Mouse (Mus musculus): ENCODE results near the gene Fkbp4.

The Fkbp4 gene

DNA sequence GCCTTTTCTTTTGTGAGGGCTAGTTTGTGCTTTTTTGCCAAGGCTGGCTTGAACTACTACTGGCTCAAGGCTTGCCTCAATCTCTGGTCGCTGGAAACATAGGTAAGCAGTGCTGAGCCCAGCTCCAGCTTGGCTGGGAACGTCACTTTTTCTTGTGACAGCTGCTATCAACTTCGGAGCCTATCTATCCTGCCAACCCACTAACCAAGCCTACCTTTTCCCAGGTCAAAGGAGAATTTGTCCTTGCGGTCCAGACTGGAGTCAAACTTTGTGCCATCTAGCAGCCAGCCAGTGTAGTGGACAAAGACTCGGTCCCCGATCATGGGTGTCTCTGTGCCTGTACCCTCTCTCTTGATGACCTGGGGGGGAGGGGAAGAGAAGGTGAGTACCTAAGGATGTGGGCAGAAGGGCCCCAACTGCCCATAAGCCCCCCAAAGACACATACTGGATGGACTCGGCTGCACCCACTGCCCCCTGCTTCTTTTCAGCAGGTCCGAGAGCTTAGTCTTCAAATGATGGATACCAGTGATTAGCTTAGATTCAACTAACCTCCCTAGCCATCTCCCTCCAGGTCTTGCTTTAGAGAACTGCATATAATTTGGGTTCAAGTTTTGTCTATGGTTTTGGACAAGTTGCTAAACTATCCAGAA is 2.0 kb downstream of the Fkbp4 start:
- DNase-seq (ENCODE audit: low spot score): no peak

DNA sequence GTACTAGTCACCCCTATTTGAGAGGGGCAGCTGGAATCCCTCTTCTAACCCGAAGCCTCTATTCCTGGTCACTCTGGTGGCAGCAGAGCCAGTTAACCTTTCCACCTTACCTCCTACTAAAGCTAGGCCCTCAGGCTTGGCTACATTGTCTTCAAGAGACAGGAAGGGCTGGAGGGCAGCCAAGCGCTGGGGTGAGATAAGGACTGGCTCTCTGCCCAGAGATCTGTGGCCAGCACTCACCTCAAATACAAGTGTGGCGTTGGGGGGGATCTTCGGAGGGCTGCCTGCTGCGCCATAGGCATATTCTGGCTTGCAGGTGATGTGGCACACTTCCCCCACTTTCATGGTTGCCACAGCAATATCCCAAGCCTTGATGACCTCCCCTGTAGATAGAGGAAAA is 3.0 kb downstream of the Fkbp4 start:
- DNase-seq (ENCODE audit: low spot score): peak; percentile 83

GRCm38 (mm10) chr6:128433566-128433965 is 4.9 kb downstream of the Fkbp4 start:
- DNase-seq (ENCODE audit: low spot score): no peak

GRCm38 (mm10) chr6:128432356-128432915 is 6.0 kb downstream of the Fkbp4 start:
- DNase-seq (ENCODE audit: low spot score): no peak

- DNase-seq (ENCODE audit: low spot score): no peak
These were observed 8.7 kb downstream of the Fkbp4 start for GRCm38 (mm10) chr6:128429826-128430225.

- DNase-seq (ENCODE audit: low spot score): no peak
These were observed 9.2 kb downstream of the Fkbp4 start for GRCm38 (mm10) chr6:128429300-128429699.

- DNase-seq (ENCODE audit: low spot score): no peak
These were observed 10.9 kb downstream of the Fkbp4 start for GRCm38 (mm10) chr6:128427571-128427970.

DNA sequence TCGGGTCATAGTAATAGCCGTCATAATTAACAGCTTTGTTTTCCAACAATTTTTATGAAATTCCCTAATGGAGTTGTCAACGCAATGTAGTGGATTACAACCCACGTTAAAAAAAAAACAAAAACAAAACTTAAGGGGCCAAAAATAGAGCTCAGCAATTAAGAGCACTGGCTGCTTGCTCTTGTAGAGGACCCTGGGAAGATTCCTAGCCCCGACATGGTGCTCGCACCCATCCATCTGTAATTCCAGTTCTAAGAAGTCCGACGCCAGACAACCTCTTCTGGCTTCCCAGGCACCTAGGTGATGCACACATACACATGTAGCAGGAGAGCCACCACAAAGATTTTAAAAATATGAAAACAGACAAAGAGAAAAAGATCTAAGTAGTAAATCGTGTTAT is 13.4 kb downstream of the Fkbp4 start:
- DNase-seq (ENCODE audit: low spot score): no peak

DNA sequence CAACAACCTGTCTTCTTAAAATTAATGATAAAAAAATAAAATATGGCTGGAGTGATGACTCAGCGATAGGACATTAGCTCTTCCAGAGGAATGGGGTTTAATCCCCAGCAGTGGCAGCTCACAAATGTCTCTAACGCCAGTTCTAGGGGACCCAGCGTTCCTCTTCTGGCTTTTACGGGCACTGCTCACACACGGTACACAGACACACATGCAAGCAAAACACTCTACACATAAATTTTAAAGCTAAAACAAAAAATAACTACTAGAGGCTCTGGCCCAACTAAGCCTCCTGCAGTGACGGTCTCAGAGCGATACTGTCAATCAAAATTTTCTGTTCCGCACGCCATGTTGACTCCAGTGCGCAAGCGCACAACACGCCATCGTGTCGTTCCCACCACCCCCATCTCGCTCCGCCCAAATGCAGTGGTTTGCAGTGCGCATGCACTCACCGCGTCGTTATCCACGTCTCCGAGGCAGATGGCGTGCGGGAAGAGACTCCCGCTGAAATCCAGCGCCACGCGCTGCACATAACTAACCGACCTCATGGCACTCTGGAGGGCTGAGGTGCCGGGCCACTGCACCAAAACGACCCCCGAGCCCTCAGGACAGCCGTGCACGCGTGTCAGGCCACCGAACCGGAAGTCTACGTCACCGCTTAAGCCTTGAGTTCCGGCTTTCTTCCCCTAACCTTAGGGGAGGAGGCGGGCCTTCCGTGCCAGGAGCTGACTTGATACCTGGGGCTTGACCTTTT is 14.0 kb downstream of the Fkbp4 start, which contains the start of gene Itfg2:
Gene Itfg2 (minus strand): TSS at position 663 of the 751 bp plus-strand sequence.
- DNase-seq (ENCODE audit: low spot score): peak; percentile 96

GRCm38 (mm10) chr6:128423496-128424268 is 14.8 kb downstream of the Fkbp4 start:
- DNase-seq (ENCODE audit: low spot score): no peak

- no peak for DNase-seq (ENCODE audit: low spot score)
These were observed 17.0 kb downstream of the Fkbp4 start for GRCm38 (mm10) chr6:128421480-128421879.

GRCm38 (mm10) chr6:128421036-128421435 is 17.4 kb downstream of the Fkbp4 start:
- no peak for DNase-seq (ENCODE audit: low spot score)

GRCm38 (mm10) chr6:128418076-128418475 is 20.4 kb downstream of the Fkbp4 start:
- DNase-seq (ENCODE audit: low spot score): no peak

- DNase-seq (ENCODE audit: low spot score): no peak
These were observed 22.3 kb downstream of the Fkbp4 start for GRCm38 (mm10) chr6:128416169-128416568.

- DNase-seq (ENCODE audit: low spot score): peak; percentile 79
These were observed 27.4 kb downstream of the Fkbp4 start for GRCm38 (mm10) chr6:128411115-128411514.

DNA sequence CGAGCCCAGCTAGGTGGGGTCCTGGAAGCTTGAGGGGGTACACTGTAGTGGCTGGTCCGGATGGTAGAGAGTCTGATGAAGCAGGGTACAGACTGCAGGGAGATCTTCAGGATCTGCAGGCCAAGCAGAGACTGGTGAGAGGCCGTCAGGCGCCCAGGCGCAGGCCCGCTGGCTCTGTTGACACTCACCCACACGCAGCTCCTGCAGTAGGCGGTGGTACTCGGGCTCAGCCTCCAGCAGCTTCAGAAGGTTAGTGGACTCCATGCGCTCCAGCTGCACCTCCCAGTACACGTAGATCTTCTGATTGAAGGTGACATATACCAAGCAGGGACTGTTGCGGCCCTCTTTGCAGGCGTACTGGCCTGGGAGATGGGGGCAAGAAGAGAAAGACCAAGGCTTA is 28.2 kb downstream of the Fkbp4 start:
- no peak for DNase-seq (ENCODE audit: low spot score)

DNA sequence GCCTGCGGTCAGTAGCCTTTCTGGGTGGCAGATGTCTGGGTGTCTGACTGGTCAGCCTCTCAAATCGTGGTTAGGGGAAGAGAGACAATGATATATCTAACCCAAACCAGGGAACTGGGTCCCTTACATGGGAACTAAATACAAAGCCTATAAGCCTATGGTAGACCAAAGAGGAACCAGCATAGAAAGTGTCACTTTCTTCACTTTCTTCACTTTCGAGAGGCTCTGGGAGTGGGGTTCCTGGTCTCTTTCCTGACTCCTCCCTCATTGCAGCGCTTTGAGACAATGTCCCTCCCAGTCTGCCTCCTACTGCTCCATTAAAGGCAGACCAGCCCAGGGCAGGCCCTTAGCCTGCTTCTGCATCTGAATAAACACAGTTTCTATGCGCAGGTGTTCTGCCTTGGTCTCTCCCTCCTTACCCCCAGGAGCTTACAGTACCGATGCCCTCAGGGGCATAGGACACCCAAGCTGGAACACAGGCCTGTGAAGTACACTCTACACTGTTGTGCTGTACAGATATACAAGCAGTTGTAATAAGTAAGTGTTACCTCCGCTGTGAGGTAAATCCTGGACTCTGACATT is 29.8 kb downstream of the Fkbp4 start:
- DNase-seq (ENCODE audit: low spot score): no peak

- DNase-seq (ENCODE audit: low spot score): no peak
These were observed 33.8 kb downstream of the Fkbp4 start for GRCm38 (mm10) chr6:128404708-128405107.

DNA sequence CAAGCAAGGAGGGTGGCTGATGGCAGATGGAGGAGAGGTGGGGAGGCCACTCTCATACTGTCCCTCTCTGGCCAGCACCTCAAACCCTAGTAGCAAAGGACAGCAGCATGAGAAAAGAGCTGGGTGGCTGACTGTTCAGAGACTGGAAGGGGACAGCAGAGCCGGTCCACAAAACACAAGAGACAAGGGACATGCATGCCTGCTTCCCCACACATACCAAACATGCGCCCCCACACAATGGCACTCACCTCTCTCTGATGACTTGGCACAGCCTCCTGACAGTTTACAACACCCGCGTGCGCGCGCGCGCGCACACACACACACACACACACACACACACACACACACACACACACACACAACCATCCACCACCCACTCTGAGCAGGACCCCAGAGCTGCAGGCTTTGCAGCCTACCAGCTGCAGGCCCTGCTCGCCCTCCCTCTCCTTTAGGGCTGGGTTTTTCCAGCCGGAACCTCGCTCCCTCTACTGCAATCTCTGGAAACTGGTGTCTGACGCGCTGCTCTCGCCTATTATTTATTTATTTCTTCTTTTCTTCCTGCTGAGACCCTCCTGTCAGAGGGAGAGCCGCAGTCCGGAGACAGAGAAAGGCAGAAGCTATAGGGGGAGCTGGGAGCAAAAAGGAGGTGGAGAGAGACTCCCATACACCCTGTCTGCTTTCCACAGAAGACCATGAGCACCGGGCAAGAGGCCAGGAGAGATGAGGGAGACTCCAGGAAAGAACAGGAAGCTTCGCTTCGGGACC is 38.9 kb downstream of the Fkbp4 start:
- peak; percentile 40 for DNase-seq (ENCODE audit: low spot score)

DNA sequence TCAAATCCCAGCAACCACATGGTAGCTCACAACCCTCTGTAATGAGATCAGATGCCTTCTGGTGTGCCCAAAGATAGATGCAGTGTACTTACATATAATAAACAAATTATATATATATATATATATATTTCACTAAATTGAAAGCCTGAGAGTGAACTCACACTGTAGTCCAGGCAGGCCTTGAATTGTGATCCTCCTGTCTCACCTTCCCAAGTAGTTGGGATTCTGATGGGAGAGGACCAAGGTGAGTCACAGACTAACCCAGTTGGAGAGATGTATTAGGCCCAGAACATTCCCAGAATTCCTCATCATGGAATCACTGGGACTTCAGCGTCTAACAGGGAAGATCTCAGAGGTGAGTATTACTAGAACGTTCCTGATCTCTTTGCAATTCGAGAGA is 39.5 kb downstream of the Fkbp4 start, which contains the start of gene Nrip2:
Gene Nrip2 (plus strand): TSS at position 301 of the 400 bp plus-strand sequence.
- no peak for DNase-seq (ENCODE audit: low spot score)

GRCm38 (mm10) chr6:128397574-128398261 is 40.8 kb downstream of the Fkbp4 start:
- DNase-seq (ENCODE audit: low spot score): no peak
